Mouse (Mus musculus) kidney, embryonic 16.5 days (tissue): ENCODE data around the gene Jph3. TPM values are rescaled to one million over a fixed set of nuclear protein-coding genes. Genes with fewer than 3 reads are reported as not detected.

Experiments
- ATAC-seq: fragments of 200-750 bp; cut with Nextera tagmentation; 2 replicates; pipeline ENCODE4 v1.8.0; 2017; ENCODE audit warnings: moderate TSS enrichment; ENCODE audit not compliant: low FRiP score, low TSS enrichment
- H3K27ac ChIP-seq: fragments of 300-500 bp; sonication (generic); 2 replicates; pipeline ENCODE4 v1.5.1; 2014; ENCODE audit warnings: low read length
- H3K27me3 ChIP-seq: fragments of 300-500 bp; sonication (generic); 2 replicates; pipeline ENCODE4 v1.6.1; 2014; ENCODE audit warnings: low read length, control low read depth, mixed read lengths; ENCODE audit not compliant: insufficient read depth
- H3K36me3 ChIP-seq: fragments of 300-500 bp; sonication (generic); 2 replicates; pipeline ENCODE4 v1.6.1; 2014; ENCODE audit warnings: low read length, control low read depth, mixed read lengths; ENCODE audit not compliant: insufficient read depth
- H3K4me1 ChIP-seq: fragments of 300-500 bp; sonication (generic); 2 replicates; pipeline ENCODE4 v1.6.1; 2014; ENCODE audit warnings: low read length, control low read depth, mixed read lengths; ENCODE audit not compliant: insufficient read depth
- H3K4me2 ChIP-seq: fragments of 300-500 bp; sonication (generic); replicated peaks from 2 replicates; pipeline ENCODE4 v1.6.1; 2014; ENCODE audit warnings: low read depth, low read length
- H3K4me3 ChIP-seq: fragments of 300-500 bp; sonication (generic); 2 replicates; pipeline ENCODE4 v1.5.1; 2014; ENCODE audit warnings: mild to moderate bottlenecking, low read length
- H3K9ac ChIP-seq: fragments of 300-500 bp; sonication (generic); replicated peaks from 2 replicates; pipeline ENCODE4 v1.6.1; 2014; ENCODE audit warnings: low read length
- H3K9me3 ChIP-seq: fragments of 300-500 bp; sonication (generic); 2 replicates; pipeline ENCODE4 v1.6.1; 2016; ENCODE audit warnings: low read length, control low read depth
- WGBS: fragments of 180-500 bp; shearing (Covaris S2); extraction: QIAGEN DNeasy Blood & Tissue Kit; methylation state at CpG from one replicate; pipeline ENCODE4 v1.1.7; 2014; 5-methylcytosine and 5-hydroxymethylcytosine counted together
- polyA plus RNA-seq: library from polyadenylated mRNA; unstranded; fragments of >200 nt; fragmentation: Nextera tagmentation; extraction: Ambion mirVana; gene quantifications from 2 replicates; pipeline ENCODE4 v1.2.1, GENCODE M21; 2015

The Jph3 gene
- polyA plus RNA-seq, 1 experiment from 2014 or later: 0.65 TPM

- Histone ChIP-seq H3K36me3 (peaks cover 13% of the 10 kb centered on the region; the same call in 1 of the 2 replicates), H3K27me3 (no peaks in the 10 kb centered on the region), H3K4me3 (no peak overlapping the region), H3K4me1 (no peaks in the 10 kb centered on the region), H3K9ac (no peak overlapping the region), H3K4me2 (no peak overlapping the region), H3K9me3 (no peaks in the 10 kb centered on the region), H3K27ac (no peak overlapping the region)
- no peak for ATAC-seq
- WGBS: 81% methylated on average over 6 of the region's 6 CpGs
Measured at GRCm38 (mm10) chr8:121820840-121821239, 91.4 kb downstream of the Jph3 start.

GRCm38 (mm10) chr8:121821320-121821719 lies 91.9 kb downstream of the Jph3 start:
- 84% methylated on average over 11 of the region's 11 CpGs for WGBS
- no peak for ATAC-seq
- Histone ChIP-seq H3K4me1 (no peaks in the 10 kb centered on the region), H3K27ac (no peak overlapping the region), H3K4me3 (no peak overlapping the region), H3K36me3 (peaks cover 13% of the 10 kb centered on the region; the same call in 1 of the 2 replicates), H3K9ac (no peak overlapping the region), H3K9me3 (no peaks in the 10 kb centered on the region), H3K4me2 (no peak overlapping the region), H3K27me3 (no peaks in the 10 kb centered on the region)

GRCm38 (mm10) chr8:121821770-121822169 lies 92.3 kb downstream of the Jph3 start:
- Histone ChIP-seq H3K27me3 (no peaks in the 10 kb centered on the region), H3K4me2 (no peak overlapping the region), H3K9ac (no peak overlapping the region), H3K36me3 (peaks cover 13% of the 10 kb centered on the region; the same call in 1 of the 2 replicates), H3K27ac (no peak overlapping the region), H3K4me3 (no peak overlapping the region), H3K9me3 (no peaks in the 10 kb centered on the region), H3K4me1 (no peaks in the 10 kb centered on the region)
- 89% methylated on average over 8 of the region's 9 CpGs for WGBS
- ATAC-seq: no peak

- no peak overlapping the region for H3K4me3 ChIP-seq
- ATAC-seq: no peak
- 90% methylated on average over 5 of the region's 5 CpGs for WGBS
- no peaks in the 10 kb centered on the region for H3K27me3 ChIP-seq
- H3K4me2 ChIP-seq: no peak overlapping the region
- H3K4me1 ChIP-seq: peaks cover 12% of the 10 kb centered on the region
- H3K9me3 ChIP-seq: no peaks in the 10 kb centered on the region
- no peak overlapping the region for H3K9ac ChIP-seq
- H3K27ac ChIP-seq: no peak overlapping the region
- H3K36me3 ChIP-seq: no peaks in the 10 kb centered on the region
Measured at GRCm38 (mm10) chr8:121827726-121828125, 98.3 kb downstream of the Jph3 start.

GRCm38 (mm10) chr8:121828376-121829023 lies 99.1 kb downstream of the Jph3 start:
- H3K36me3 ChIP-seq: no peaks in the 10 kb centered on the region
- peak overlapping the region; percentile 94 for H3K9ac ChIP-seq
- H3K4me2 ChIP-seq: peak overlapping the region; percentile 97
- H3K9me3 ChIP-seq: no peaks in the 10 kb centered on the region
- H3K4me1 ChIP-seq: peaks cover 12% of the 10 kb centered on the region
- WGBS: 32% methylated on average over 10 of the region's 10 CpGs
- H3K27me3 ChIP-seq: no peaks in the 10 kb centered on the region
- no peak for ATAC-seq
- no peak overlapping the region for H3K27ac ChIP-seq
- H3K4me3 ChIP-seq: peak overlapping the region; percentile 94

GRCm38 (mm10) chr8:121829048-121829776 lies 99.8 kb downstream of the Jph3 start, which contains the start of gene Klhdc4:
Gene Klhdc4 (minus strand): TSS chr8:121829569.
- peak within 1 kb of the TSS; percentile 94 for H3K4me3 ChIP-seq
- H3K9me3 ChIP-seq: no peaks in the 10 kb centered on the region
- ATAC-seq: peak; percentile 98
- under 1% methylated on average over 63 of the region's 68 CpGs for WGBS
- H3K27ac ChIP-seq: peak within 1 kb of the TSS; percentile 38; the same call in 1 of the 2 replicates
- peaks cover 12% of the 10 kb centered on the region for H3K4me1 ChIP-seq
- H3K4me2 ChIP-seq: peak within 1 kb of the TSS; percentile 97
- H3K9ac ChIP-seq: peak within 1 kb of the TSS; percentile 94
- H3K27me3 ChIP-seq: no peaks in the 10 kb centered on the region
- no peaks in the 10 kb centered on the region for H3K36me3 ChIP-seq

- Histone ChIP-seq H3K9ac (peak overlapping the region; percentile 94), H3K4me2 (peak overlapping the region; percentile 97), H3K27ac (no peak overlapping the region), H3K4me3 (peak overlapping the region; percentile 94), H3K27me3 (no peaks in the 10 kb centered on the region), H3K9me3 (no peaks in the 10 kb centered on the region), H3K36me3 (no peaks in the 10 kb centered on the region), H3K4me1 (peaks cover 12% of the 10 kb centered on the region)
- ATAC-seq: peak; percentile 85
- WGBS: 18% methylated on average over 18 of the region's 18 CpGs
Measured at GRCm38 (mm10) chr8:121829777-121830362, 100.4 kb downstream of the Jph3 start.

- no peak overlapping the region for H3K4me3 ChIP-seq
- H3K36me3 ChIP-seq: no peaks in the 10 kb centered on the region
- 88% methylated on average over 2 of the region's 2 CpGs for WGBS
- H3K4me2 ChIP-seq: no peak overlapping the region
- H3K9ac ChIP-seq: no peak overlapping the region
- ATAC-seq: no peak
- peaks cover 12% of the 10 kb centered on the region for H3K4me1 ChIP-seq
- no peaks in the 10 kb centered on the region for H3K27me3 ChIP-seq
- H3K9me3 ChIP-seq: no peaks in the 10 kb centered on the region
- no peak overlapping the region for H3K27ac ChIP-seq
Measured at GRCm38 (mm10) chr8:121832061-121832460, 102.6 kb downstream of the Jph3 start.

- Histone ChIP-seq H3K4me3 (no peak overlapping the region), H3K27ac (no peak overlapping the region), H3K4me1 (peaks cover 12% of the 10 kb centered on the region), H3K4me2 (0 out of 2 replicates have a peak overlapping the region, but pooled peaks have one; percentile 4), H3K27me3 (no peaks in the 10 kb centered on the region), H3K36me3 (no peaks in the 10 kb centered on the region), H3K9ac (no peak overlapping the region), H3K9me3 (no peaks in the 10 kb centered on the region)
- no peak for ATAC-seq
- WGBS: 19% methylated on average over 6 of the region's 6 CpGs
Measured at GRCm38 (mm10) chr8:121832503-121832902, 103.1 kb downstream of the Jph3 start.
